Mouse (Mus musculus) cerebellum, adult 2 months (tissue): Measurements from ENCODE around the gene Clca4a. TPM values are rescaled to one million over a fixed set of nuclear protein-coding genes. Genes with fewer than 3 reads are reported as not detected.

ENCODE experiments used
- DNase-seq, 2 experiments: peaks; one replicate each; pipeline ENCODE4 v3.0.0; 2021
- H3K27ac ChIP-seq: fragments of 200-500 bp; 2 replicates; pipeline ENCODE4 v1.5.1; 2012; ENCODE audit warnings: low read length, control low read depth, inconsistent platforms; ENCODE audit not compliant: insufficient read depth
- H3K27me3 ChIP-seq: fragments of 200-500 bp; 2 replicates; pipeline ENCODE4 v1.6.1; 2012; ENCODE audit warnings: inconsistent platforms, mild to moderate bottlenecking, low read length, moderate library complexity; ENCODE audit not compliant: control insufficient read depth, insufficient read depth
- H3K4me1 ChIP-seq: fragments of 200-500 bp; 2 replicates; pipeline ENCODE4 v1.6.1; 2011; ENCODE audit warnings: low read length; ENCODE audit not compliant: control insufficient read depth, insufficient read depth
- H3K4me3 ChIP-seq: fragments of 200-500 bp; replicated peaks from 2 replicates; pipeline ENCODE3; 2011; ENCODE audit warnings: mild to moderate bottlenecking, low read depth, low read length, control low read depth; ENCODE audit not compliant: insufficient read depth
- CTCF ChIP-seq: fragments of 200-500 bp; IDR thresholded peaks from 2 replicates; pipeline ENCODE4 v1.5.1; 2011; ENCODE audit warnings: low read depth, mild to moderate bottlenecking, control low read depth, low read length, moderate library complexity, borderline replicate concordance; ENCODE audit not compliant: insufficient read depth
- POLR2A ChIP-seq: fragments of 200-500 bp; IDR thresholded peaks from 2 replicates; pipeline ENCODE4 v1.6.1; 2011; ENCODE audit warnings: low read length, control low read depth, borderline replicate concordance; ENCODE audit not compliant: insufficient read depth
- WGBS: fragments of 180-500 bp; shearing (Covaris S2); methylation state at CpG from one replicate; pipeline ENCODE4 v1.1.7; 2018; 5-methylcytosine and 5-hydroxymethylcytosine counted together
- polyA plus RNA-seq: library from polyadenylated mRNA; depleted of rRNA; stranded (reverse); fragments of >200 nt; gene quantifications from 2 replicates; pipeline ENCODE4 v1.2.3, GENCODE M21; 2012; rRNA removed

Clca4a gene
- polyA plus RNA-seq, 1 experiment = 0.03 TPM

- no peak within 1 kb of the TSS for H3K4me3 ChIP-seq
- no peak for DNase-seq
- no peaks in the 10 kb centered on the region for H3K27me3 ChIP-seq
- H3K4me1 ChIP-seq = no peaks in the 10 kb centered on the region
- no peak within 1 kb of the TSS for H3K27ac ChIP-seq
- TF ChIP-seq CTCF (no peak), POLR2A (no peak)
Measured at GRCm38 (mm10) chr3:144932335-144932734, 42.5 kb downstream of the Clca4a start, which contains the start of gene Clca4b. Clca4b (minus strand) TSS chr3:144932529.

- no peaks in the 10 kb centered on the region for H3K4me1 ChIP-seq
- 94% methylated on average over 2 of the region's 2 CpGs for WGBS
- TF ChIP-seq CTCF (no peak), POLR2A (no peak)
Measured at GRCm38 (mm10) chr3:144914014-144914413, 60.8 kb downstream of the Clca4a start.

More at GRCm38 (mm10) chr3:144914014-144914413, 60.8 kb downstream of the Clca4a start:
- no peaks in the 10 kb centered on the region for H3K27me3 ChIP-seq
- no peak for DNase-seq
- no peak overlapping the region for H3K27ac ChIP-seq
- H3K4me3 ChIP-seq = no peak overlapping the region

Other genes with a start within 250 kb of the Clca4a start
- gene Clca3a1, start 214.1 kb downstream of the Clca4a start, polyA plus RNA-seq = 0.03 TPM in 2 replicates
- not detected in 2 replicates for gene Clca3a2, start 155.6 kb downstream of the Clca4a start, polyA plus RNA-seq
- not detected in 2 replicates for gene Clca3b, start 125.7 kb downstream of the Clca4a start, polyA plus RNA-seq
- gene Clca4b, start 42.5 kb downstream of the Clca4a start, polyA plus RNA-seq = 0.03 TPM in 1 of 2 replicates, not detected in the other
- not detected in 2 replicates for gene Clca1, start 57.7 kb upstream of the Clca4a start, polyA plus RNA-seq
- 0.02 TPM in 1 of 2 replicates, not detected in the other for gene Clca2, start 124.4 kb upstream of the Clca4a start, polyA plus RNA-seq
- 10.5 and 12.9 TPM in 2 replicates for gene Odf2l, start 143.5 kb upstream of the Clca4a start, polyA plus RNA-seq